Mouse (Mus musculus) liver, embryonic 14.5 days (tissue): Measurements from ENCODE around the gene Pafah1b3. TPM values are rescaled to one million over a fixed set of nuclear protein-coding genes. Genes with fewer than 3 reads are reported as not detected.
A peak's percentile ranks its signal among the peaks of the same experiment; 100 is the strongest.

ENCODE experiments used
- ATAC-seq: fragments of 200-750 bp; cut with Nextera tagmentation; 2 replicates; pipeline ENCODE4 v1.8.0; 2017; ENCODE audit warnings: moderate number of reproducible peaks, mild to moderate bottlenecking, moderate library complexity; ENCODE audit not compliant: insufficient read depth
- DNase-seq, 3 experiments: peaks; one replicate each; pipeline ENCODE4 v3.0.0-alpha.2; 2012 to 2013; ENCODE audit warnings: low read depth in 3 of 3, low spot score in 3 of 3
- H3K27ac ChIP-seq: fragments of 300-500 bp; sonication (generic); 2 replicates; pipeline ENCODE4 v1.5.1; 2014; ENCODE audit warnings: moderate library complexity, mild to moderate bottlenecking, control low read depth, inconsistent platforms
- H3K27me3 ChIP-seq: fragments of 300-500 bp; sonication (generic); 2 replicates; pipeline ENCODE4 v1.6.1; 2014; ENCODE audit warnings: mild to moderate bottlenecking, low read length, moderate library complexity; ENCODE audit not compliant: control insufficient read depth, insufficient read depth
- H3K36me3 ChIP-seq: fragments of 300-500 bp; sonication (generic); replicated peaks from 2 replicates; pipeline ENCODE4 v1.6.1; 2014; ENCODE audit warnings: low read depth; ENCODE audit not compliant: control insufficient read depth, insufficient read depth
- H3K4me1 ChIP-seq, 2 experiments: fragments of 200-500 bp in 1 of 2; fragments of 300-500 bp in 1 of 2; sonication (generic) in 1 of 2; replicated peaks; 2 replicates each; pipeline ENCODE4 v1.6.1; 2012 to 2014; ENCODE audit warnings: antibody characterized with exemption in 1 of 2, inconsistent platforms in 1 of 2, low read length in 1 of 2; ENCODE audit not compliant: control insufficient read depth in 2 of 2, insufficient read depth in 2 of 2
- H3K4me2 ChIP-seq: fragments of 300-500 bp; sonication (generic); 2 replicates; pipeline ENCODE4 v1.6.1; 2014; ENCODE audit warnings: low read depth, mild to moderate bottlenecking, control low read depth, moderate library complexity
- H3K4me3 ChIP-seq, 2 experiments: fragments of 200-500 bp in 1 of 2; fragments of 300-500 bp in 1 of 2; sonication (generic) in 1 of 2; 2 replicates each; pipeline ENCODE4 v1.5.1; 2012 to 2014; ENCODE audit warnings: low read depth in 2 of 2, low read length in 2 of 2, mild to moderate bottlenecking in 2 of 2, control low read depth in 1 of 2, inconsistent platforms in 1 of 2, moderate library complexity in 1 of 2; ENCODE audit not compliant: insufficient read depth in 1 of 2
- H3K9ac ChIP-seq: fragments of 300-500 bp; sonication (generic); replicated peaks from 2 replicates; pipeline ENCODE4 v1.6.1; 2014; ENCODE audit warnings: mild to moderate bottlenecking, control low read depth, moderate library complexity
- H3K9me3 ChIP-seq: fragments of 300-500 bp; sonication (generic); 2 replicates; pipeline ENCODE4 v1.6.1; 2016; ENCODE audit warnings: low read length, mixed read lengths; ENCODE audit not compliant: control insufficient read depth
- CTCF ChIP-seq: IDR thresholded peaks from 2 replicates; pipeline ENCODE4 v1.5.1; 2016; ENCODE audit warnings: antibody characterized with exemption, low read depth, control low read depth
- EP300 ChIP-seq: IDR thresholded peaks from 2 replicates; pipeline ENCODE4 v1.6.1; 2016; ENCODE audit warnings: antibody characterized with exemption, low read depth
- WGBS: fragments of 180-500 bp; shearing (Covaris S2); extraction: QIAGEN DNeasy Blood & Tissue Kit; methylation state at CpG from one replicate; pipeline ENCODE4 v1.1.7; 2014; ENCODE audit not compliant: insufficient replicate concordance; 5-methylcytosine and 5-hydroxymethylcytosine counted together
- polyA plus RNA-seq, 2 experiments: library from polyadenylated mRNA; depleted of rRNA in 1 of 2; stranded (reverse) in 1 of 2; unstranded in 1 of 2; fragments of >200 nt; fragmentation: Nextera tagmentation in 1 of 2; extraction: Ambion mirVana in 1 of 2; gene quantifications; 2 replicates each; pipeline versions ENCODE4 v1.2.1 to v1.2.3; 2012 to 2014

The Pafah1b3 gene
- polyA plus RNA-seq, 2 experiments, result 24.3 to 26.2 TPM

GRCm38 (mm10) chr7:25272445-25273258 lies 25.1 kb downstream of the Pafah1b3 start:
- Histone ChIP-seq H3K27ac (peak overlapping the region; percentile 80), H3K9ac (peak overlapping the region; percentile 64), H3K4me1 (peaks cover 50 to 60% of the 10 kb centered on the region in 2 experiments)

GRCm38 (mm10) chr7:25271651-25272444 lies 25.9 kb downstream of the Pafah1b3 start:
- H3K4me3 ChIP-seq, result no peak overlapping the region
- no peaks in the 10 kb centered on the region for H3K27me3 ChIP-seq
- no peaks in the 10 kb centered on the region for H3K9me3 ChIP-seq
- ATAC-seq (no peak), DNase-seq (no peak)
- H3K36me3 ChIP-seq, result peaks cover 2% of the 10 kb centered on the region; the same call in 1 of the 2 replicates
- TF ChIP-seq EP300 (no peak), CTCF (no peak)
- 88% methylated on average over 30 of the region's 30 CpGs for WGBS
- H3K4me1 ChIP-seq, result peaks cover 48 to 57% of the 10 kb centered on the region in 2 experiments
- no peak overlapping the region for H3K27ac ChIP-seq
- H3K4me2 ChIP-seq, result no peak overlapping the region
- H3K9ac ChIP-seq, result no peak overlapping the region

More at GRCm38 (mm10) chr7:25272445-25273258, 25.1 kb downstream of the Pafah1b3 start:
- Histone ChIP-seq H3K36me3 (peaks cover 2% of the 10 kb centered on the region; the same call in 1 of the 2 replicates), H3K4me2 (peak overlapping the region; percentile 69), H3K9me3 (no peaks in the 10 kb centered on the region), H3K4me3 (no peak overlapping the region), H3K27me3 (no peaks in the 10 kb centered on the region)
- WGBS, result 86% methylated on average over 38 of the region's 38 CpGs
- ATAC-seq (no peak), DNase-seq (no peak)
- no peak for TF ChIP-seq CTCF
- TF ChIP-seq EP300, result no peak

DNA sequence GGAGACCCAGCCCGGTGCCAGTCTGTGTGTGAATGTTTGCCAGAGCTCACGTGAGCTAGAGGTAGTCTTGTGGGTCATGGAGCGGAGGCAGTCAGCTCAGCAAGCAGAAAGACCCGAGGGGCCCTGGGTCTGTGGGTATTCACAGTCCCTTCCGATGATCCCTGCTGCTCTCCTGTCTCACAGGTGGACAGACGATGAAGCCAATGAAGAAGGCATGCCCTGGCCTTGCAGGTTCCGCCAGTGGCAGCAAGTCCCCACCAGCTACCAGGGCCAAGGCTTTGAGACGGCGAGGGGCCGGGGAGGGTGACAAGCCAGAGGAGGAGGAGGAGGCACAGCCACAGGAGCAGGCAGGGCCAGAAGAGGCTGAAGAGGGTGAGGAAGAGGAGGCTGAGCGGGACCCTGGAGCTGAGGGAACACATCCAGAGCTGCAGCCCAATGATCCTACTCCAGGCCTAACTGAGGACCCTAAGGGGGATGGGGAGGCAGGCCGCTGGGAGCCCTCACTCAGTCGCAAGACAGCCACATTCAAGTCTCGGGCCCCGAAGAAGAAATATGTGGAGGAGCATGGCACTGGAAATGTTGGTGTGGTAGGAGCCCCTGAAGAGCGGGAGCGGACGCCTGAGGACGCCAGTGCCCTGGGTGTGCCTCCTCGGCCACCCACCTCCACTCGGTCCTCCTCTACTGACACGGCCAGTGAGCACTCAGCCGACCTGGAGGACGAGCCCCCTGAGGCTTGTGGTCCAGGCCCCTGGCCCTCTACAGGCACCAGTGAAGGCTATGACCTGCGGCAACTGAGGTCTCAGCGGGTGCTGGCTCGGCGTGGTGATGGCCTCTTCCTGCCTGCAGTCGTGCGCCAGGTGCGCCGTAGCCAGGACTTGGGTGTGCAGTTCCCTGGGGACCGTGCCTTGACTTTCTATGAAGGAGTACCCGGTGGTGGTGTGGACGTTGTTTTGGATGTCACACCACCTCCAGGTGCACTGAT lies 26.8 kb downstream of the Pafah1b3 start:
- Histone ChIP-seq H3K36me3 (peaks cover 2% of the 10 kb centered on the region; the same call in 1 of the 2 replicates), H3K9me3 (no peaks in the 10 kb centered on the region), H3K4me3 (no peak overlapping the region), H3K27ac (no peak overlapping the region), H3K9ac (no peak overlapping the region), H3K4me2 (no peak overlapping the region; the same call in 1 of the 2 replicates), H3K27me3 (no peaks in the 10 kb centered on the region), H3K4me1 (peaks cover 49 to 57% of the 10 kb centered on the region in 2 experiments)
- TF ChIP-seq CTCF, result no peak
- no peak for TF ChIP-seq EP300
- 87% methylated on average over 35 of the region's 35 CpGs for WGBS
- no peak for DNase-seq
- no peak for ATAC-seq

DNA sequence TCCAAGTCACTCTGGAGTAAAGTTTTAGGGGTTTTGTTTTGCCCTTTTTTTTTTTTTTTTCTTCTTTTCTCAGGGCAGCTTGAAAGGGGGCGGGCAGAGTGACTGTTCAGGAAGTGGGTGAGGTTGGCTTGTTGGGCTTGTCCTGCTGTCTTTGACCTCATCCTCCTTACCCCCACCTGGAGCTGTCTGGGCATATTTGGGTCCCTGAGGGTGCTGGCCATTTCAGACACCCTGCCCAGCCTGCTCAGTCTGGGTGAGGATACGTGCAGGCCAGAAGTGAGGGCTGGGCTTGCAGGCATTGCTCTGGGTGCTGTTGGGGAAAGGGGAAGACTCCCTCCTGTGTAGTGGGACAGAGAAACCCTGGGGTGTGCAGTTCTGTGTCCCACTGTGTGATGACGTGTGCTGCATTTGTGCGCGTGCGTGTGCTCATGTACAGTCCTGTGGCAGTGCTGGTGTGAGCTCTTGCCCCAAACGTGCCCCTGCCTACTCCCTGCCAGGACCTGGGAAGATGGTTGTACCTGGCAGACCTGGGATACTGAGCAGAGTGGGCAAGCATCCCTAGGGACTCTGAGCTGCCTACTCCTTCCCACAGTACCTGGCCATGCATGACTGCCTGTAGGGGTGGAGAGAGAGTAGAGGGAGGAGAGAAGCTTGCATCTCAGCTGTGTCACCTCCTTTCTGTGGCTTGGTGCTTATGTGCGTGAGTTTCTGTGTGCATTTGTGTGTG lies 28.1 kb downstream of the Pafah1b3 start:
- peak overlapping the region; percentile 84 for H3K9ac ChIP-seq
- no peaks in the 10 kb centered on the region for H3K27me3 ChIP-seq
- H3K36me3 ChIP-seq, result peaks cover 2% of the 10 kb centered on the region; the same call in 1 of the 2 replicates
- no peak for DNase-seq
- TF ChIP-seq EP300 (no peak), CTCF (no peak)
- 69% methylated on average over 8 of the region's 8 CpGs for WGBS
- peak overlapping the region in 1 of 2 experiments; percentile 68; a peak in 2 of 4 replicates for H3K4me3 ChIP-seq
- peak overlapping the region; percentile 94 for H3K4me2 ChIP-seq
- peaks cover 36 to 45% of the 10 kb centered on the region in 2 experiments for H3K4me1 ChIP-seq
- peak overlapping the region; percentile 63 for H3K27ac ChIP-seq
- H3K9me3 ChIP-seq, result no peaks in the 10 kb centered on the region
- ATAC-seq, result no peak
